Mouse (Mus musculus) erythroblast, embryonic 14.5 days (primary cell): ENCODE data around the gene Srbd1.

Experiments
- GATA1 ChIP-seq: IDR thresholded peaks from 2 replicates; pipeline ENCODE4 v1.6.1; 2012; ENCODE audit warnings: low read length, inconsistent platforms, mixed read lengths
- TAL1 ChIP-seq: IDR thresholded peaks from 3 replicates; pipeline ENCODE4 v1.6.1; 2012; ENCODE audit warnings: low read length, inconsistent platforms, mixed read lengths

GRCm38 (mm10) chr17:85935268-85935667 is 209.7 kb downstream of the Srbd1 start:
- no peak for TF ChIP-seq TAL1
- TF ChIP-seq GATA1: no peak
